Mouse (Mus musculus): ENCODE data around the gene Enox1. TPM values are rescaled to one million over a fixed set of nuclear protein-coding genes. Genes with fewer than 3 reads are reported as not detected.
"Not testable (repeated sequence)": the region's sequence is repeated elsewhere in the genome, so short reads cannot be mapped to it uniquely, and the experiment has no call there.

Gene Enox1
- polyA plus RNA-seq, 1 experiment from 2014 or later, result 37.1 TPM

DNA sequence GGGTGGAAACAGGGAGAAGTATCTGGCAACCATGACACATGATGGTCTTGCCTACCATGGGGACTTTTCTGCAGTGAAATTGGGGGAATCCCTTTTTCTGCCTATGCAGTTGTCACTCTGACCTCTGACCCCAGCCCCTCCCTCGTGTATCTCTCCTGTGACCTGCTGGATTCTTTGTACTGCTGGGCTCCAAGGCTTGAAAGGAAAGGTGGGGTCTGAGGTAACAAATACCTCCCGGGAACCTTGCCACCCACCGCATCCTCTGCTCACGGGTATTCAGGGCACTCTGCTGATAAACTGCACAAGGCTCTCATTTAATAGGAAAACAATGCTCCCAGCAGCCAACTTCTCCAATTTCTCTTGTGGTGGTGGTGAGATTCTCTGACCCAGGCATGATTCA, 361.5 kb downstream of the Enox1 start:
- H3K9ac ChIP-seq, result no peak overlapping the region
- no peak overlapping the region for H3K4me2 ChIP-seq (replicated peaks)
- no peak overlapping the region for H3K27ac ChIP-seq
- ATAC-seq (ENCODE audit: low FRiP score, low read depth), result no peak
- H3K4me3 ChIP-seq, result no peak overlapping the region
- no peaks in the 10 kb centered on the region for H3K36me3 ChIP-seq
- H3K27me3 ChIP-seq (replicated peaks), result no peaks in the 10 kb centered on the region
- 80% methylated on average over 4 of the region's 4 CpGs for WGBS
- peaks cover 4% of the 10 kb centered on the region; the same call in 1 of the 2 replicates for H3K9me3 ChIP-seq
- no peaks in the 10 kb centered on the region for H3K4me1 ChIP-seq

DNA sequence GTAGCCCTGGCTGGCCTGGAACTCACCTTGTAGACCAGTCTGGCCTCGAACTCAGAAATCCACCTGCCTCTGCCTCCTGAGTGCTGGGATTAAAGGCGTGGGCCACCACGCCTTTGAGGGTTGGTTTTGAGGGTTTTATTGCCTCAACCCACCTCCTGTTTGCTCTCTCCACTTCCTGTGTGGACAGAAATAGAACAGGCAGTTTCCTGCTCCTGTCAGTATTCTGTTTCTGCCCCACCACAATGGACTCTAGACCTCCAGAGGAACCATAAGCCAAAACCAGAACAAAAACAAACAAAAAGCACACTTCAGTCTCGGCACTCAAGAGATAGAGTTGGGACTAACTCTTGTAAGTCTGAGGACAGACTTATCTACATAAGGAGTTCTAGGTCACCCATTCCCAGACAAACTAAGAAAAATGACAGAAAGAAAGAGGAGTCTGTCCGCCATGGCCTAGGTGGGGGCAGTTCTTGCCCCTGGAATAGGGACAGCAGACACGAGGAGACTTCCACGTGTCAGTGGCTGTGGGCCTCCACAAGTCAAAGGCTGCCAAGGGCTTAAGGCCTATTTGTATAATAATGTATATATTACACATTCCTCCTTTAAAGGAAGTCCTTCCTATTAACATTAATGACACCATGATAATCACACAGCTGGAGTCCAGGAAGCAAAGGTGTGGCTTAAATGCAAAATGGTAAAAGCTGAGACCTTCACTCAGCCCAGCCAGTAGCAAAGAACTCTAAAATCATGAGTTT, 362.6 kb downstream of the Enox1 start:
- Histone ChIP-seq H3K27ac (no peak overlapping the region), H3K4me3 (no peak overlapping the region), H3K9me3 (no peaks in the 10 kb centered on the region), H3K27me3 (replicated peaks) (no peaks in the 10 kb centered on the region), H3K9ac (no peak overlapping the region), H3K4me2 (replicated peaks) (no peak overlapping the region), H3K36me3 (no peaks in the 10 kb centered on the region), H3K4me1 (no peaks in the 10 kb centered on the region)
- no peak for ATAC-seq (ENCODE audit: low FRiP score, low read depth)
- WGBS, result 75% methylated on average over 7 of the region's 7 CpGs

GRCm38 (mm10) chr14:77519701-77520100, 363.1 kb downstream of the Enox1 start:
- no peak for ATAC-seq (ENCODE audit: low FRiP score, low read depth)

DNA sequence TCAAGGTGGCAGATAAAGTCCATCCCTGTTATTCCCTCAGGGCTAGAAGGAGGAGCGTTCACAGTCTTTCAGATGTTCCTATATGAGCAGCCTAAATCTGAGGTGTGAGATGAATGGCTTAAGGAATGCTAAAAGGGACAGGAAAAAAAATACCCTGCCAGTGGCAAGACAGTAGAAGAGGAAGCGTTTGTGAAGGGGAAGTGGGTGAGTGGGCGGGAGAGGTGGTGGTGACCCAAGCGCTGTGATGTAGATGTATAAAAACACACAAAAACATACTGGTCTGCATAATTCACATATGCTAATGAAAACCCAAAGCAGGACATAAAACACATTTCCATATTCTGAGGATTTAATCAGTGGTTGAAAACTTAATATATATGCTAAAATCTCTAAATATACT, 367.7 kb downstream of the Enox1 start:
- no peaks in the 10 kb centered on the region for H3K27me3 ChIP-seq (replicated peaks)
- no peaks in the 10 kb centered on the region for H3K4me1 ChIP-seq
- no peak overlapping the region for H3K27ac ChIP-seq
- H3K9ac ChIP-seq, result no peak overlapping the region
- whole genome bisulfite sequencing, result 94% methylated on average over 4 of the region's 4 CpGs
- no peaks in the 10 kb centered on the region for H3K36me3 ChIP-seq
- H3K4me3 ChIP-seq, result no peak overlapping the region
- H3K9me3 ChIP-seq, result no peaks in the 10 kb centered on the region
- no peak overlapping the region for H3K4me2 ChIP-seq (replicated peaks)
- no peak for ATAC-seq (ENCODE audit: low FRiP score, low read depth)

More at GRCm38 (mm10) chr14:77519701-77520100, 363.1 kb downstream of the Enox1 start:
- Histone ChIP-seq H3K4me1 (no peaks in the 10 kb centered on the region), H3K9ac (no peak overlapping the region), H3K4me3 (no peak overlapping the region), H3K27ac (no peak overlapping the region), H3K36me3 (no peaks in the 10 kb centered on the region), H3K27me3 (replicated peaks) (no peaks in the 10 kb centered on the region), H3K4me2 (replicated peaks) (no peak overlapping the region), H3K9me3 (no peaks in the 10 kb centered on the region)
- WGBS, result 83% methylated on average over 1 of the region's 1 CpGs

- Histone ChIP-seq H3K27ac (no peak overlapping the region), H3K27me3 (replicated peaks) (no peaks in the 10 kb centered on the region), H3K4me1 (no peaks in the 10 kb centered on the region), H3K9me3 (no peaks in the 10 kb centered on the region), H3K36me3 (no peaks in the 10 kb centered on the region), H3K4me2 (replicated peaks) (no peak overlapping the region), H3K4me3 (no peak overlapping the region), H3K9ac (no peak overlapping the region)
- WGBS, result 90% methylated on average over 1 of the region's 1 CpGs
- no peak for ATAC-seq (ENCODE audit: low FRiP score, low read depth)
These were observed 369.7 kb downstream of the Enox1 start for GRCm38 (mm10) chr14:77526262-77526661.

- ATAC-seq (ENCODE audit: low FRiP score, low read depth), result no peak
- Histone ChIP-seq H3K27me3 (replicated peaks) (no peaks in the 10 kb centered on the region), H3K9ac (no peak overlapping the region), H3K4me1 (no peaks in the 10 kb centered on the region), H3K4me2 (replicated peaks) (no peak overlapping the region), H3K9me3 (no peaks in the 10 kb centered on the region), H3K36me3 (no peaks in the 10 kb centered on the region), H3K4me3 (no peak overlapping the region), H3K27ac (no peak overlapping the region)
- WGBS, result 82% methylated on average over 9 of the region's 9 CpGs
These were observed 372.6 kb downstream of the Enox1 start for GRCm38 (mm10) chr14:77529201-77529600.

- H3K36me3 ChIP-seq, result no peaks in the 10 kb centered on the region
- no peaks in the 10 kb centered on the region for H3K4me1 ChIP-seq
- no peak overlapping the region for H3K4me2 ChIP-seq (replicated peaks)
- no peaks in the 10 kb centered on the region for H3K27me3 ChIP-seq (replicated peaks)
- H3K9me3 ChIP-seq, result no peaks in the 10 kb centered on the region
- H3K27ac ChIP-seq, result no peak overlapping the region
- H3K9ac ChIP-seq, result no peak overlapping the region
- ATAC-seq (ENCODE audit: low FRiP score, low read depth), result no peak
- H3K4me3 ChIP-seq, result no peak overlapping the region
- 90% methylated on average over 5 of the region's 5 CpGs for WGBS
These were observed 373.1 kb downstream of the Enox1 start for GRCm38 (mm10) chr14:77529621-77530020.

DNA sequence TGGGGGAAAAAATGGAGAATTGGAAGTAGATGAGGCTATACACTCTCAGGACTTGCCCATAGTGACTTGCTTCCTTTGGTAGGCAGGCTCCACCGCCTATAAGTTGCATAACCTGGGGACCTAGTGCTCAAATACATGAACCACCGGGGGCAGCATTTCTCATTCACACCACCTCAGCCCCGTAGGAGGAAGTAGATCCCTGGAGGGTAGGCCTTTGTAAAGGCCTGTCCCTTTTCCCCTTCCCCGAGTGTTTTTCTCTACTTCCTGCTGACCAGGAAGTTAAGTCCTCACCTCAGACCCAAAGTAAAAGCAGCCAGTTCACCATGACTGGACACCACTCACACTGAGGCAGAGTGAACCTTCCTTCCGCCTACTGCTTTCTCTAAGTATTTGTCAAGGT, 377.1 kb downstream of the Enox1 start:
- no peak for ATAC-seq (ENCODE audit: low FRiP score, low read depth)
- H3K9me3 ChIP-seq, result no peaks in the 10 kb centered on the region
- no peak overlapping the region for H3K4me3 ChIP-seq
- no peaks in the 10 kb centered on the region for H3K36me3 ChIP-seq
- 77% methylated on average over 5 of the region's 5 CpGs for WGBS
- H3K9ac ChIP-seq, result no peak overlapping the region
- H3K27ac ChIP-seq, result no peak overlapping the region
- H3K4me2 ChIP-seq (replicated peaks), result no peak overlapping the region
- H3K27me3 ChIP-seq (replicated peaks), result no peaks in the 10 kb centered on the region
- H3K4me1 ChIP-seq, result no peaks in the 10 kb centered on the region

GRCm38 (mm10) chr14:77534120-77534519, 377.6 kb downstream of the Enox1 start:
- H3K4me3 ChIP-seq, result no peak overlapping the region
- 62% methylated on average over 7 of the region's 7 CpGs for WGBS
- H3K4me2 ChIP-seq (replicated peaks), result no peak overlapping the region
- H3K4me1 ChIP-seq, result no peaks in the 10 kb centered on the region
- no peak overlapping the region for H3K27ac ChIP-seq
- no peak overlapping the region for H3K9ac ChIP-seq
- H3K9me3 ChIP-seq, result no peaks in the 10 kb centered on the region
- H3K27me3 ChIP-seq (replicated peaks), result no peaks in the 10 kb centered on the region
- ATAC-seq (ENCODE audit: low FRiP score, low read depth), result no peak
- H3K36me3 ChIP-seq, result no peaks in the 10 kb centered on the region

GRCm38 (mm10) chr14:77536592-77536991, 380.0 kb downstream of the Enox1 start:
- no peaks in the 10 kb centered on the region for H3K9me3 ChIP-seq
- no peaks in the 10 kb centered on the region for H3K4me1 ChIP-seq
- H3K4me2 ChIP-seq (replicated peaks), result no peak overlapping the region
- no peak for ATAC-seq (ENCODE audit: low FRiP score, low read depth)
- H3K27ac ChIP-seq, result no peak overlapping the region
- no peaks in the 10 kb centered on the region for H3K27me3 ChIP-seq (replicated peaks)
- H3K36me3 ChIP-seq, result no peaks in the 10 kb centered on the region
- WGBS, result 91% methylated on average over 2 of the region's 2 CpGs
- no peak overlapping the region for H3K9ac ChIP-seq
- no peak overlapping the region for H3K4me3 ChIP-seq

DNA sequence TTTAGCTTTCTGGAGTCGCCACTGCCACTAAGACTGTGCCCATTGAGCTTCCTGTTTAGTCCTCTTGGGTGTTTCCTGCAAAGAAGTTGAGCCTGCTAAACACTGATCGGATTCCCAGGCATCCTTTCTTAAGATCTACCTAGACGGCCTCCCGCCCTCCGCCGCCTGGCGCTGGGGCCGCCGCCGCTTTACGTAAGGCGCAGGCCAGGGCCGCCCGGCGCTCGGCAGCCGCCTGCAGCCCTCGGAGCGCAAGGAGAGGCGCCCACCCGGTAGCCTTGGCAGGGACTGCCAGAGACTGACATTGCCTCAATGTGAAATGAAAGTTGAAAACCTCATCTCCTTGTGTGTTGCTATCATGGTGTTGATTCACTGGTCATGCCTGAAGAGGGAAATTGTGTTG, 383.0 kb downstream of the Enox1 start:
- H3K9me3 ChIP-seq; H3K27ac ChIP-seq; H3K27me3 ChIP-seq (replicated peaks); H3K9ac ChIP-seq; H3K4me3 ChIP-seq; H3K36me3 ChIP-seq; H3K4me1 ChIP-seq; ATAC-seq (ENCODE audit: low FRiP score, low read depth); H3K4me2 ChIP-seq (replicated peaks): not testable (repeated sequence)
- WGBS, result 47% methylated on average over 21 of the region's 21 CpGs

- H3K27me3 ChIP-seq (replicated peaks), result no peaks in the 10 kb centered on the region
These were observed 385.4 kb downstream of the Enox1 start for GRCm38 (mm10) chr14:77541925-77542324.

More at GRCm38 (mm10) chr14:77541925-77542324, 385.4 kb downstream of the Enox1 start:
- Histone ChIP-seq H3K4me2 (replicated peaks) (no peak overlapping the region), H3K4me1 (no peaks in the 10 kb centered on the region), H3K27ac (no peak overlapping the region), H3K9me3 (no peaks in the 10 kb centered on the region), H3K4me3 (no peak overlapping the region), H3K36me3 (no peaks in the 10 kb centered on the region), H3K9ac (no peak overlapping the region)
- 82% methylated on average over 7 of the region's 7 CpGs for whole genome bisulfite sequencing
- ATAC-seq (ENCODE audit: low FRiP score, low read depth), result no peak

All from neural tube, embryonic 12.5 days (tissue).